Mouse (Mus musculus): Measurements from ENCODE around the gene Rbm19. TPM values are rescaled to one million over a fixed set of nuclear protein-coding genes. Genes with fewer than 3 reads are reported as not detected.

The Rbm19 gene
- polyA plus RNA-seq, 1 experiment from 2014 or later = 23.5 TPM

DNA sequence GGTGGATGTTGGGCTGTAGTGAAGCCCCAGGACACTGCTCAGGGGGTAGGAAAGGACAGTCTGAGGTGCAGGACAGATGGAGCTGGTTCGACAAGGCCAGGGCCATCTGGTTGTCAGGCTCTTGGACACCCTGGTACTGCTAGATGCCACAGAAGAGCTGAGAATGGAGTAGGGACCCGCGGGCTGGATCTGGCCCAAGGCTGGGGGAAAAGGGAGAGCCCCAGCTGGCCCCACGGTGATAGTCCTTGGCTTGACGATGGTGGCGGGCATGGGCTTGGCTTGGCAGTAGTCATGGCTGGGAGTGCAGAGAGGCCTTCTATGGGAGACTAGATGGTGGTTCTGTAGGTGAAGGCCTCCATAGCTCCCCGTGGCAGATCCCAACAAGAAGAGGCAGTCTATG, 12.8 kb downstream of the Rbm19 start:
- no peak overlapping the region for H3K4me3 ChIP-seq (ENCODE audit: low read length)
- H3K27ac ChIP-seq (ENCODE audit: low read length) = no peak overlapping the region
- H3K9me3 ChIP-seq (ENCODE audit: control insufficient read depth, low read length) = no peaks in the 10 kb centered on the region
- no peaks in the 10 kb centered on the region for H3K27me3 ChIP-seq (replicated peaks; ENCODE audit: control insufficient read depth, insufficient read depth, low read length)
- WGBS = 93% methylated on average over 7 of the region's 7 CpGs
- H3K4me2 ChIP-seq (ENCODE audit: low read depth, low read length) = no peak overlapping the region
- H3K36me3 ChIP-seq (ENCODE audit: control insufficient read depth, insufficient read depth, low read length) = peaks cover 28% of the 10 kb centered on the region
- no peak overlapping the region for H3K9ac ChIP-seq (ENCODE audit: low read depth, low read length)
- ATAC-seq = no peak
- H3K4me1 ChIP-seq (ENCODE audit: control insufficient read depth, insufficient read depth, low read length) = no peaks in the 10 kb centered on the region

DNA sequence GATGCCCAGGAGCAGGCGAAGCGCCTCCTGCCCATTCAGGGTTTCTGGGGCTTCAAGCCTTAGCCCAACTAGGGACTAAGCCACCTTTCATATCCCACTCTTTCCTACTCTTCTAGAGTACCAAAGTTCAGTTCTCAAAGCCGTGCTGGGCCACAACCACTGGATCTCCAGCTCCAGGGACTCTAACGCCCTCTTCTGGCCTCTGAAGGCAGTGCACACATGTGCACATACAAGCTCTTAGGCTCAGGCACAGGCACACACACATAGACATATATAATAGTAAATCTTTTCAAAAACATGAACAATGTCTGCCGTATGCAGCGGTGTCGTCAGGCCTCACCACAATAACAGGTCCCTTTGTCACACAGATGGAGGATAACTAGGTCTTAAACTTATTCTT, 13.5 kb downstream of the Rbm19 start:
- H3K9me3 ChIP-seq (ENCODE audit: control insufficient read depth, low read length) = no peaks in the 10 kb centered on the region
- ATAC-seq = no peak
- H3K36me3 ChIP-seq (ENCODE audit: control insufficient read depth, insufficient read depth, low read length) = peaks cover 25% of the 10 kb centered on the region
- WGBS = 88% methylated on average over 7 of the region's 7 CpGs
- H3K9ac ChIP-seq (ENCODE audit: low read depth, low read length) = no peak overlapping the region
- H3K4me2 ChIP-seq (ENCODE audit: low read depth, low read length) = no peak overlapping the region
- no peaks in the 10 kb centered on the region for H3K27me3 ChIP-seq (replicated peaks; ENCODE audit: control insufficient read depth, insufficient read depth, low read length)
- no peaks in the 10 kb centered on the region for H3K4me1 ChIP-seq (ENCODE audit: control insufficient read depth, insufficient read depth, low read length)
- no peak overlapping the region for H3K27ac ChIP-seq (ENCODE audit: low read length)
- H3K4me3 ChIP-seq (ENCODE audit: low read length) = no peak overlapping the region

DNA sequence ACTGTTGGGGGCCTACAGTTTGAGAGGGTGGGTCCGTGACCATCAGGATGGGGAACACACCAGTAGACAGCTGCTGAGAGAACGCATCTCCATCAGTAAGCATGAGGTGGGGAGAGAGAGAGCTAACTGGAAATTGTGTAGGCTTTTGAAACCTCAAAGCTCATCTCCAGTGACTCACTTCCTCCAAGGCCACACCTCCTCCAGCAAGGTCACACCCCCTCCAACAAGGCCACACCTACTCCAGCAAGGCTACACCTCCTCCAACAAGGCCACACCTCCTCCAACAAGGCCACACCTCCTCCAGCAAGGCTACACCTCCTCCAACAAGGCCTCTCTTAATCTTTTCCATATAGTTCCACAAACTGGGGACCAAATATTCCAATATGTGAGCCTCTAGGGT, 13.9 kb downstream of the Rbm19 start:
- H3K4me2 ChIP-seq (ENCODE audit: low read depth, low read length) = no peak overlapping the region
- no peaks in the 10 kb centered on the region for H3K9me3 ChIP-seq (ENCODE audit: control insufficient read depth, low read length)
- H3K4me1 ChIP-seq (ENCODE audit: control insufficient read depth, insufficient read depth, low read length) = no peaks in the 10 kb centered on the region
- no peak overlapping the region for H3K27ac ChIP-seq (ENCODE audit: low read length)
- 98% methylated on average over 2 of the region's 2 CpGs for WGBS
- H3K9ac ChIP-seq (ENCODE audit: low read depth, low read length) = no peak overlapping the region
- no peak overlapping the region for H3K4me3 ChIP-seq (ENCODE audit: low read length)
- H3K27me3 ChIP-seq (replicated peaks; ENCODE audit: control insufficient read depth, insufficient read depth, low read length) = no peaks in the 10 kb centered on the region
- 0 out of 2 replicates have a peak, but pooled peaks have one; percentile 37 for ATAC-seq
- peaks cover 25% of the 10 kb centered on the region for H3K36me3 ChIP-seq (ENCODE audit: control insufficient read depth, insufficient read depth, low read length)

GRCm38 (mm10) chr5:120131600-120131999, 15.3 kb downstream of the Rbm19 start:
- WGBS = 63% methylated on average over 5 of the region's 5 CpGs
- Histone ChIP-seq H3K4me3 (ENCODE audit: low read length) (no peak overlapping the region), H3K36me3 (ENCODE audit: control insufficient read depth, insufficient read depth, low read length) (peaks cover 25% of the 10 kb centered on the region), H3K27me3 (replicated peaks; ENCODE audit: control insufficient read depth, insufficient read depth, low read length) (no peaks in the 10 kb centered on the region), H3K27ac (ENCODE audit: low read length) (no peak overlapping the region), H3K4me2 (ENCODE audit: low read depth, low read length) (no peak overlapping the region), H3K9me3 (ENCODE audit: control insufficient read depth, low read length) (no peaks in the 10 kb centered on the region), H3K4me1 (ENCODE audit: control insufficient read depth, insufficient read depth, low read length) (no peaks in the 10 kb centered on the region), H3K9ac (ENCODE audit: low read depth, low read length) (no peak overlapping the region)
- no peak for ATAC-seq

GRCm38 (mm10) chr5:120134000-120134399, 17.7 kb downstream of the Rbm19 start:
- no peak for ATAC-seq
- no peaks in the 10 kb centered on the region for H3K27me3 ChIP-seq (replicated peaks; ENCODE audit: control insufficient read depth, insufficient read depth, low read length)
- 41% methylated on average over 6 of the region's 6 CpGs for WGBS

GRCm38 (mm10) chr5:120135337-120135736, 19.1 kb downstream of the Rbm19 start:
- no peak overlapping the region for H3K4me2 ChIP-seq (ENCODE audit: low read depth, low read length)
- H3K27ac ChIP-seq (ENCODE audit: low read length) = no peak overlapping the region
- H3K4me1 ChIP-seq (ENCODE audit: control insufficient read depth, insufficient read depth, low read length) = no peaks in the 10 kb centered on the region
- H3K4me3 ChIP-seq (ENCODE audit: low read length) = no peak overlapping the region
- H3K9ac ChIP-seq (ENCODE audit: low read depth, low read length) = no peak overlapping the region
- peaks cover 8% of the 10 kb centered on the region for H3K36me3 ChIP-seq (ENCODE audit: control insufficient read depth, insufficient read depth, low read length)
- H3K9me3 ChIP-seq (ENCODE audit: control insufficient read depth, low read length) = no peaks in the 10 kb centered on the region
- H3K27me3 ChIP-seq (replicated peaks; ENCODE audit: control insufficient read depth, insufficient read depth, low read length) = no peaks in the 10 kb centered on the region
- 92% methylated on average over 14 of the region's 14 CpGs for WGBS
- no peak for ATAC-seq

More at GRCm38 (mm10) chr5:120134000-120134399, 17.7 kb downstream of the Rbm19 start:
- Histone ChIP-seq H3K27ac (ENCODE audit: low read length) (no peak overlapping the region), H3K4me2 (ENCODE audit: low read depth, low read length) (no peak overlapping the region), H3K4me1 (ENCODE audit: control insufficient read depth, insufficient read depth, low read length) (no peaks in the 10 kb centered on the region), H3K9me3 (ENCODE audit: control insufficient read depth, low read length) (no peaks in the 10 kb centered on the region), H3K4me3 (ENCODE audit: low read length) (no peak overlapping the region), H3K9ac (ENCODE audit: low read depth, low read length) (no peak overlapping the region), H3K36me3 (ENCODE audit: control insufficient read depth, insufficient read depth, low read length) (peaks cover 10% of the 10 kb centered on the region)

DNA sequence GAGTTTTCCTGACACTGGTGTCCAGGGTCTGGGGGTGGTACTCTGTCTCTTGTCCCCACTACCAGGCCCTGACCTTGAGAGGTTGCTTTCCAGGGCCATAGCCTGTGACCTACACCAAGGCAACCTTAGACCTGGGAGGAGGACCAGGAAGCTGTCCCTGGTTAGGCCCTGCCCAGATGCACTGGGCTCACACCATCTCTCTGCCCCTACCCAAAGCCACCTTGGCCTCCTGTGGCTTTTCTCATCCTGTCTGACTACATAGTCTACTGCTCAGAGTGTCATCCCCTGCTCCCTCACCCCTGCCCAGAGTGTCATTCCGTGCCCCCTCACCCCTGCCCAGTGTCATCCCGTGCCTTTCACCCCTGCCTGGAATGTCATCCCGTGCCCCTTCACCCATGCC, 19.6 kb downstream of the Rbm19 start:
- H3K4me2 ChIP-seq (ENCODE audit: low read depth, low read length) = no peak overlapping the region
- H3K36me3 ChIP-seq (ENCODE audit: control insufficient read depth, insufficient read depth, low read length) = peaks cover 8% of the 10 kb centered on the region
- H3K4me3 ChIP-seq (ENCODE audit: low read length) = no peak overlapping the region
- H3K9me3 ChIP-seq (ENCODE audit: control insufficient read depth, low read length) = no peaks in the 10 kb centered on the region
- no peaks in the 10 kb centered on the region for H3K27me3 ChIP-seq (replicated peaks; ENCODE audit: control insufficient read depth, insufficient read depth, low read length)
- no peaks in the 10 kb centered on the region for H3K4me1 ChIP-seq (ENCODE audit: control insufficient read depth, insufficient read depth, low read length)
- no peak overlapping the region for H3K9ac ChIP-seq (ENCODE audit: low read depth, low read length)
- H3K27ac ChIP-seq (ENCODE audit: low read length) = no peak overlapping the region
- WGBS = 65% methylated on average over 3 of the region's 3 CpGs
- ATAC-seq = 0 out of 2 replicates have a peak, but pooled peaks have one; percentile 25

GRCm38 (mm10) chr5:120136236-120136675, 20.0 kb downstream of the Rbm19 start:
- no peak overlapping the region for H3K4me2 ChIP-seq (ENCODE audit: low read depth, low read length)
- no peak overlapping the region for H3K4me3 ChIP-seq (ENCODE audit: low read length)
- no peaks in the 10 kb centered on the region for H3K4me1 ChIP-seq (ENCODE audit: control insufficient read depth, insufficient read depth, low read length)
- no peaks in the 10 kb centered on the region for H3K9me3 ChIP-seq (ENCODE audit: control insufficient read depth, low read length)
- no peak overlapping the region for H3K9ac ChIP-seq (ENCODE audit: low read depth, low read length)
- peaks cover 3% of the 10 kb centered on the region; the same call in 1 of the 2 replicates for H3K36me3 ChIP-seq (ENCODE audit: control insufficient read depth, insufficient read depth, low read length)
- ATAC-seq = peak; percentile 67
- 48% methylated on average over 10 of the region's 10 CpGs for WGBS
- no peak overlapping the region for H3K27ac ChIP-seq (ENCODE audit: low read length)
- no peaks in the 10 kb centered on the region for H3K27me3 ChIP-seq (replicated peaks; ENCODE audit: control insufficient read depth, insufficient read depth, low read length)

DNA sequence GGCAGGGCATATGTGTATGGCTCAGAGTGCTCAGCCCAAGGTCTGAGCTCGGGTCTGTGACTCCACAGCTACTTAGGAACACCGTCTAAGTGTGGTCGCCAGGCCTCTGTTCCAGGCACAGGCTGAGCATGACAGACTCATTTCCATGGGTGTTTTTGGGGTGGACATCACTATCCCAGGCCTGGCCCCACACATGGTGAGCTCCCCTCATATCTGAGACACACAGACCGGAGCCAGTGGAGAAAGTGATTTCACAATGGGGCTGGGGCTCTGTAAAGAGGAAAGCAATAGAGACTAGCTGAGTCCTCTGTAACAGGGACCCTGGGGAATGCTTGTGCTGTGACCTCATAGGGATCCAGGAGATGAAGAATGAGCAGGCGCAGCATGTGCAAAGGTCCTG, 20.8 kb downstream of the Rbm19 start:
- Histone ChIP-seq H3K4me1 (ENCODE audit: control insufficient read depth, insufficient read depth, low read length) (no peaks in the 10 kb centered on the region), H3K4me2 (ENCODE audit: low read depth, low read length) (no peak overlapping the region), H3K27me3 (replicated peaks; ENCODE audit: control insufficient read depth, insufficient read depth, low read length) (no peaks in the 10 kb centered on the region), H3K27ac (ENCODE audit: low read length) (no peak overlapping the region), H3K36me3 (ENCODE audit: control insufficient read depth, insufficient read depth, low read length) (0 out of 2 replicates have a peak, but pooled peaks cover 3% of the 10 kb centered on the region), H3K9ac (ENCODE audit: low read depth, low read length) (no peak overlapping the region), H3K9me3 (ENCODE audit: control insufficient read depth, low read length) (no peaks in the 10 kb centered on the region), H3K4me3 (ENCODE audit: low read length) (no peak overlapping the region)
- no peak for ATAC-seq
- 95% methylated on average over 5 of the region's 5 CpGs for WGBS

DNA sequence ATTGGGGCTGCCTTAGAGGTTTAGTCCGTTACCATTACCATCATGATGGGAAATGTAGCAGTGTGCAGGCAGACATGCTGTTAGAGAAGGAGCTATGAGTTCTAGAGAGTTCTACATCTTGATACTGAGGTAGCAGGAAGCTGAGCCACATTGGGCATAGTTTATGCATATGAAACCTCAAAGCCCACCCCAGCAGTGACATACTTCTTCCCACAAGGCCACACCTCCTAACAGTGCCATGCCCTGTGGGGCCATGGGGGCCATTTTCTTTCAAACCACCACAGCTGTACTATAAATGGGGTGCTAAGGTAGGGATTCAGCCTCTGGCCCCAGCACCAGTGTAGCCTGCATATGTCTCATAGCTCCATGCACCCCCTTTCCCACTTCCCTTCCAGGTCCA, 21.6 kb downstream of the Rbm19 start:
- Histone ChIP-seq H3K27me3 (replicated peaks; ENCODE audit: control insufficient read depth, insufficient read depth, low read length) (no peaks in the 10 kb centered on the region), H3K4me2 (ENCODE audit: low read depth, low read length) (no peak overlapping the region), H3K9ac (ENCODE audit: low read depth, low read length) (no peak overlapping the region), H3K9me3 (ENCODE audit: control insufficient read depth, low read length) (no peaks in the 10 kb centered on the region), H3K4me3 (ENCODE audit: low read length) (no peak overlapping the region), H3K27ac (ENCODE audit: low read length) (no peak overlapping the region), H3K36me3 (ENCODE audit: control insufficient read depth, insufficient read depth, low read length) (0 out of 2 replicates have a peak, but pooled peaks cover 5% of the 10 kb centered on the region), H3K4me1 (ENCODE audit: control insufficient read depth, insufficient read depth, low read length) (no peaks in the 10 kb centered on the region)
- 100% methylated on average over 1 of the region's 1 CpGs for WGBS
- no peak for ATAC-seq
